Mouse (Mus musculus) thymus, adult 18-20 months (tissue): ENCODE measurements around the gene Dlx4.

Experiments
- DNase-seq, 2 experiments: peaks; one replicate each; pipeline ENCODE4 v3.0.0; 2022; ENCODE audit warnings: mixed read lengths in 2 of 2

Gene Dlx4

DNA sequence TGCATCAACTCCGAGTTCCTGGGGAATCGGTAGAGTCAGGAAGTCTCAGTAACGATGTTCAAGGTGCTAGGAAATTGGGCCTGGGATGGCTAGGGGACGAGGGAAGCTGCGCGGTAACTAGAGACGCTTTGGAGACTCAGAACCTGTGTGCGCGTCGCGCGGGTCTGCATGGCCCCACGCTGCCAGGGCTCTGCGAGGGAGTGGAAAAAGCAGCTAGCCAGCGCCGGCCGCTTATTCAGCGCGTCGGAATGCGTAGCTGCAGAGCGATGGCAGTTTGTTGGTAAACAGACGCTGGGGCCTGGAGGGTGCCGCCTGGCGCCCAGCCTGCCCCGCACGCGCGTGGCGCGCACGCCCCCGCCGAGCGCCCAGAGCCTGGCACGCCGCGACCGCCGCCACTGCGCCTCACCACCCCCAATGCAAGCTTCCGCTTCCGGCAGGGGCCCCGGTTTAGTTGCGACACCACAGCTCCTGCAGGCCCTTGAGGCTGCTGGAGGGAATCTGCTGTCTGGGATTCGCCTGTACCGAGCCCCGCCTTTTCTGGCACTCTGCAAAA lies at the start of gene Dlx4:
Dlx4 (minus strand) TSS at position 413 of the 553 bp plus-strand sequence.
- DNase-seq = peak; percentile 28 to 31

DNA sequence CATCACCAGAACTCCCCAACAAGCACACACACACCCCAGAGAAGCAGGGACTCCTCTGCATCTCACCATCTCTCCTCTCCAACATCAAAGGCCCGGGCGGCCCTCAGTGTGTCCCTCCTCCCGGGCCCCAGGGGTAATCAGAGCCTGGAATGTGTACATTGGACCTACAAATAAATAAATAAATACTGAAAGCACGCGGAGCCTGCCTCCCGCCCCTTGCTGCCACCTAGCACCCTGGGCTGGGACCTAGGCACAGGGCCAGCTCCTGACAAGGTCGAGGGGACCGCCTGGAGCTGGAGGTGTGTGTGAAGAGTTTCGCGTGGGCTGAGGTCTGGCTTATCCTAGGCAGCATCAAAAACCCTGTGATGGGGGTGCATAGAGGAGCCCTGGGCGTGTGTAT lies 43.8 kb upstream of the Dlx4 start:
- DNase-seq = no peak

DNA sequence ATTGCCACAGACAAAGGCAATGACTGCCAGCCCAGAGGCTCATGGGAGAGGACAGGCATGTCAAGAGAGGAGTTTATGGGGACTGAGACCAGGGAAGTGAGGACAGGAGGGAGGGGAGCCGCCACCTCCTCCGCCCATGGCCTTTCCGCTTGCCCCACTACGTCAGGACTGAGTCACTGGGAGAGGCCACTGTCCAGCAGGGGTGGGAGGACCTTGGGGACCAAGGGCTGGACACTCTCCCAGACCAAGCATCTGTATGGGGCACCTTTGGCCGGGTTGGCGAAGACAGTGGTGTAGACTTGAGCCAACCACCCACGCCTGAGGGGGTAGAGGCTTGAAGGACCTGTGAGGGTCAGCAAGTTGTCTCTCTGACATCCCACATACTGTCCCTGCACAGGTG lies 40.8 kb upstream of the Dlx4 start:
- no peak for DNase-seq

DNA sequence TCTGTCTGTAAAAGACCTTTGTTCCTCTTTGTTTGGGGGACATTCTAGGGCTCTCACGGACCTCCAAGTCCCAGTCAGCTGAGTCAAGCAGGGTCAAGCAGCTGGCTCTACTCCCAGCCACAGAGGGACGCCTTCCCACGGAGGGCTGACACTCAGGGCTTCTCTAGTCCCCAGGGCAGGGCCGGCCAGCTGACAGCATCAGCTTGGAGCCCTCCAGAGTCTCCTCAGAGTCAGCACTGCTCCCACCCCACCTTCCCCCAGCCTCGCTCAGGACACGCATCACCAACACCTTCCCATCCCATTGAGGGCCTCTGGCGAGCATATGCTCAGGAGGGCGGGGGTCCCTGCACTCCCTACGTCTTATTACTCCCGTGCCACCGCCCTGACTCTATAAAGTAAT lies 39.6 kb upstream of the Dlx4 start:
- DNase-seq = no peak

DNA sequence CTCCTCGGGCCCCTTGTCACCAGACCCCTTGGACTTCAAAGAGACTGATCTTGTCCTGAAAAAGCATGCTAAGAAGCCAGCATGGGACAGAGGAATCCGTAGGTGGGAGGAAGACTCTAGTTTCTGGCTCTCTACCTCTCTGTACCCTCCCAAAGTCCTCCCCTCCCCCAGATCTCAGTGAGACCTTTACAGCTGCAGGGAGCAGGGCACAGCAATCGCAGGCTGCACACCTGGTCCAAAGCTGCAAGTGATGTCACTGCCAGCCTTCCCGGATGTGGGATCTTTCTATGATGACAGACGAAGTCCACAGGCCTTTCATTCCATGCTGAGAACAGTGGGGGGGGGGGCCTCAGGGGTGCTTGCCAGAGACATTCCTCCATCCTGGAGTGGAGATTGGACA lies 38.5 kb upstream of the Dlx4 start:
- DNase-seq = peak; percentile 42 to 57

DNA sequence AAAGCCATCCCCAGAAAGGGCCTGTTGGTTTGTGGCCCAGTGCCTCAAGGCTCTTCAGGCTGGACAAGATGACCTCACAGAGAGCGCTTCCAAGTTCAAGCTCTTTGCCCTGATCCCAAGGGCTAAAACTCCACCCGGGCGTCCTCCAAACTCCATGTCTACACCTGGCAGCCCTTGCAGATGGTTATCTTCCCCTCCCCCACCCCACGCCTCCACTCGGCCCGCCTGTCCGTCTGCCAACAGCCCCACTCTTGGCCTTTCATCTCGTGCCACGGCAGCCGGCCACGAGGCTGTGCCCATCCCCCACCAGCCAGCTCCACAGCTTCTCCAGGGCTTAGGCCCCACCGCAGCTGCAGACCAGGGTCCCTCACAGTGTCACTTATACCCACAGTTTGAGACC lies 33.2 kb upstream of the Dlx4 start:
- DNase-seq = no peak

DNA sequence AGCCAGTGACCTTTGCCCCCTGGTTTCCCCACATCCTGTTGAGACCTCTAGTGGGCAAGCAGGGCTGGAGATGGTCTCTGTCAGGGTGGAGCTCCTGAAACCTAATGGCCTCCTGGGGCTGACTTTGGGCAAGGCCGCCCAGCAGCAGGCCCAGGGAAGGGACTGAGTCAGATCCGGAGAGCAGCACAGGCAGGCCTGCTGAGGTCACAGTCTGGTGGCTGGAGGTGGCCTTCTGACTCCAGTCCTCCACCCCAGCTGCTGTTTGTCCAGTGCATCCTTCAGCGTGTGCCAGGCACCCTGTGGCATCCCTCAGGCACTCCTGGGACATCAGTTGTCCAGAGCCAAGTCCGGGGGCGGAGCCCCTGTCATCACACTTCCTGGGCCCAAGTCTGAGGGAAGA lies 19.8 kb upstream of the Dlx4 start:
- DNase-seq = no peak

DNA sequence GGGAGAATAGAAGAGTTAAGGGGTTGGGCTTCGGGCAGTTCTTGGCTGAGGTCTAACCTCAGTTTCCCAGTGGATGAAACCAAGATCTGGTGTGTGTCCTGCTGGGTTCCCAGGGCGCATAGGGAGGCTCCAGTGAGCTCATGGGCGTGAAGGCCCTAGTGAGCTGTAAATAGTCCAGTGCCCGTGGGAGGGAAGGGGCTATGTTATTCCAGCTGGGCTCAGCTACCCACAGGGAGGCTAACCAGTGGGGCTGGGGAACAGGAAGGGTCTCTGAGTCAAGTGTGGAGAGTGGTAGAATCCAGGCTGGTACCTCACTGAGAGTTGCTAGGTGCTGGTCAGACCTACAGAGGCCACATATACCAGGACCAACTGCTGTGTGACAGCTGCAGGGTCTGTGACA lies 15.6 kb upstream of the Dlx4 start:
- no peak for DNase-seq

DNA sequence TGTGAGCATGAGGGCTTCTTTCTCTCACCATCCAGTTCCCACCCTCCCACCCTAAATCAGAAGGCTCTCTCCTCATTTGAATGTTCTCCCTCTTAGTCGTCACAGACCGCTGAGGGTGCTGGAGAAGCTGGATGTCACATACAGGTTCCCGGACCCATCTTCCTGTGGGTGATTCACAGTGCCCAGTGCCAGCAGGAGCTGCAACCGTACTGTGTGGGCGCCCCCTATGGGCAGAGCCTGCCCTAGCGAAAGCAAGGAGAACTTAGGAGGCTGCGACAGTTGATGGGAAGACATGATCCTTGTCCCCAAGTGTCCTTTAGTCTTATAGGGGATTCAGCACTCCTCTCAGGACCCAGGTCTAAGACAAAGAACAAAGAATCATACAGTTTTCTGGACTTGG lies 14.6 kb upstream of the Dlx4 start:
- no peak for DNase-seq

DNA sequence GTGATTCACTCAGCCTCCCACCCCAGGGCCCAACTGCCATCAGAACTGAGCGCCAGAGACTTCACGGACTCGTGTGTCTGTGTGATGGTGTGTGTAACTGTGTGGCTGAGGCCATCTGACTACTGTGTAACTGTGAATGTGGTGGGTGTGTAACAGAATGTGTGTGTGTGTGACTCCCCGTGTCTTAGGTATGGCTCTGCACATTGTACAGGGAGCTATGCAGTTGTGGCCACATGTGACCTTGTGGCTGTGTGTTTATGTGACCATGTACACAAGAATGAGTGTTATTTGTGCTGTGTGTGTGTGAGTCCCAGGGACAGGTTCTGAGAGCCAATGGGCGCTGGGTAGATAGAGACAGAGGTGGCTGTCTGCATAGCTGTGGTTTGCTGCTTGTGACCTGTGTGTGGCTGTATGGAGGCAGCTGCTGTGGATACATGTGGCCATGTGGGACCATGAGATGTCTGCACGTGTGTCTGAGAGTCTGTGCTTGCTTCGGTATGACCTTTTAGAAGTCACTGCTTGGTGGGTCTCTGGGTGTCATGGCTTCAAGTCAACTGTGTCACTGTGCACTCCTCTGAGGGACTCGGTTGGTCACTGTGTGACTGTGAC lies 13.8 kb upstream of the Dlx4 start:
- no peak for DNase-seq

DNA sequence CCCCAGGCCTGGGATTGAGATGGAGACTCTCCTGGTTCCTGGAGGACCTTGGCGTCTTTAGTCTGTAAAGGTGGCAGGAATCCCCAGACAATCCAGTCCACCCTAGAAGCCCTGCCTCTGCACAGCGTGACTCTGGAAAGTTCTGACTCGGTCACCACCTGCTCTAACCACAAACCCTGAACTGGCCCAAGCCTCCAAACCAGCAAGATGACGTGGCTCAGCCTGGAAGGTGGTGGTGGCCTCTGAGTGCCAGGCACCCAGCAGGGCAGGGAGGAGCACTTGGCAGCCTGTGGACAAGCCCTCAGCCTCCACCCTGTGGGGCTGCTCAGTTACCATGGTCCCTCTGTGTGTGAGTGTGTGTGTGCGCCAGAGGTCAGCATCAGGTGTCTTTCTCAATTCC lies 11.8 kb upstream of the Dlx4 start:
- no peak for DNase-seq

DNA sequence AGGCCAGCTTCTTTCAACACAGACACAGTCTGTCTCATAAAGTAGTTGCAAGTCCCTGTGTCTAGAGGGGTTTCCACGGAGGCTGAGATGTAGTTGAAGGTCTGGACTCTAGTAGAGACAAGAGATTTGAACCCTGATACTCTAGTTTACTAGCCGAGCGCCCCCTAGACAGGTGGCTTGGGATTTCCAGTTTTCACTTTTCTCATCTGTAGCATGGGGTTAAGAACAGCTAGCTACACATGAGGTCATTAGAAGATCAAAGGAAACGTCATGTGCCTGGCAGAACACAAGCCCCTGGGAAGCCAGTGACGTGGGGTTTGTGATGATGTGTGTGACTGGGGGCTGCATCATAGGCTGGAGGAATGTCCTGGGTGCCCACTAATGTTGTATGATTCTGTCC lies 11.3 kb upstream of the Dlx4 start:
- DNase-seq = no peak

DNA sequence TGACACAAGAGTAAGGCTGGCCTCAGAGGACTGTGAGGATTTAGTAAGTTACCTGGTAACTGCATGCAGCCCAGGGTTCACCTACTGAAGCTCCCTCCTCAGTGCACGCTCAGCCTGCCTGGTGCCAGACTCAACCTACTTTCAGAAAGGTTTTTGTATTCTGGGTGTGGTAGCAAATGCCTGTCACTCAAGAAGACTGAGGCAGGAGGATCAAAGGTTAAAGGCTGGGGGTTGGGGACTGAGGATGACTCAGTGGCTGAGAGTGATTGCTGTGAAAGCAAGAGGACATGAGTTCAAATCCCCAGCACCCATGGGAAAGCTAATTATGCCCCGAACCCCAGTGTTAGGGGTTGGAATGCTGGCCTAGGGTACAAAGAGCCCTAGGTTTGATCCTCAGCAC lies 9.4 kb upstream of the Dlx4 start:
- DNase-seq = no peak

DNA sequence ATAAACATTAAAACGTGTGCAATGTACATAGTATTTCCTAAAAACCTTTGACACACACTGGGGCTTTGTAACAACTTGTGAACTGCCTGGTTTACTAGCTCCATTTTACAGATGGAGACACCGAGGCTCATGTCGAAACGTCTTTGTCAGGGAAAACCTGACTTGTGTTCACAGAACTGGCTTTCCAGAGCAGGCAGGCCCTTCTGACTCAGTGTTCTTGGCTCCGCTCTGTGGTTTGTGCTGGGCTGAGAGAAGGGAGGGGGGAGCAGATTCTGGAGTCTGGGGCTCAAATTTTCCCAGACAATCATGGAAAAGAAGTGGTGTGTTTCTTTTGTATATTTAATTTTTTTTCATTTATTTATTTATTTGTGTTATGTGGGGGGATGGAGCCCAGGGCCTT lies 7.6 kb upstream of the Dlx4 start:
- DNase-seq = no peak

DNA sequence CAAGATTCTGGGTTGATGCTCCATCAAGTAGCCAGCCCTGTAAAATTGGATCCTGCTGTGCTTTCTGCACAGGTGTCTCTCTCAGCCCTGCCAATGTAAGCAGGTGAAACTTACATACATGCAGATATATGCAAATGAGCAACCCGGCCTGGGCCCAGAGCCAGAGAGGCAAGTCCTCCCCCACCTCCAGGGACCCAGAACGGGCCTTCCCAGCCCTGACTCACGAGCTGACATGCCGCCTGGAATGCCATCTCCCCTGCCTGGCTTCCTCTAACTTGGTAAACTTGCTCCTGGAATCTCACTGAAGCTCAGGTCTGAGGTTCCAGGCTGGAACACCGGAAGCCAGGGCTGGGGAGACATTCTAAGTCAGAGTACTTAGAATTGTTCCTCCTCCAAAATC lies 7.1 kb upstream of the Dlx4 start:
- DNase-seq = no peak

DNA sequence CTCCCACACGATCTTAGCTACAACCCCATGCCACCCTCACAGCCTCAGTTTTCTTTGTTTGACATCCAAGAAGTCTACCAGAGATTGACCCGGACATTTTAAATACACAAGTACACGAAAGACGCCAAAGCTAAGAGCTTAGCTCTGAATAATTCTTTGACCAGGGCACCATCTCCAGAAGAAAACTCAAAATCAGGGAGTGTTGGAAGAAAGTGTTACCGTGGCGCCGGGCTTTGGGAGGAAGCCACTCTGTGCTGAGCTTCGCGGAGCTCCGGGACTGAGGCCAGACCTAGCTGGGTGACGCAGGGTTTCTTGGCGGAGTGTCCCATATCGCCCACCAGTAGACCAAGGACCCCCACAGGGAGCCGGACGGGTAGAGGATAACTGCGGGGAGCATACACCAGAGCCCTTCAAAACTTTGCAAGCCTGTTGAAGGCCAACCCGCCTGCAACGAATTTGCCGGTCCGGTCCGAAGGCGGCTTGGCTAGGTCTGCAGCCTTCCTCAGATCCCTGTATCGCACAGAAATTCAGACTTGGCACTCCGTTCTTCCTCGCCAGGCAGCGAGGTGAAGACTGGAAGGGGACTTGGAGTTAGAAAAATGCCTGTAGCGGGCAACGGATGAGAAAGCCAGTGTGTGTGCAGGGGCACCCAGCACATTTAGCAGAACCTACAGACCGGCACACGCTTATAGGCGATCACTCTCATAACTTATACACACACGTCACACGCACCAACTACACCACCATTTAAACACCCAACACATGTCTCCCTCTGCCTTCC lies 4.4 kb upstream of the Dlx4 start:
- DNase-seq = no peak

DNA sequence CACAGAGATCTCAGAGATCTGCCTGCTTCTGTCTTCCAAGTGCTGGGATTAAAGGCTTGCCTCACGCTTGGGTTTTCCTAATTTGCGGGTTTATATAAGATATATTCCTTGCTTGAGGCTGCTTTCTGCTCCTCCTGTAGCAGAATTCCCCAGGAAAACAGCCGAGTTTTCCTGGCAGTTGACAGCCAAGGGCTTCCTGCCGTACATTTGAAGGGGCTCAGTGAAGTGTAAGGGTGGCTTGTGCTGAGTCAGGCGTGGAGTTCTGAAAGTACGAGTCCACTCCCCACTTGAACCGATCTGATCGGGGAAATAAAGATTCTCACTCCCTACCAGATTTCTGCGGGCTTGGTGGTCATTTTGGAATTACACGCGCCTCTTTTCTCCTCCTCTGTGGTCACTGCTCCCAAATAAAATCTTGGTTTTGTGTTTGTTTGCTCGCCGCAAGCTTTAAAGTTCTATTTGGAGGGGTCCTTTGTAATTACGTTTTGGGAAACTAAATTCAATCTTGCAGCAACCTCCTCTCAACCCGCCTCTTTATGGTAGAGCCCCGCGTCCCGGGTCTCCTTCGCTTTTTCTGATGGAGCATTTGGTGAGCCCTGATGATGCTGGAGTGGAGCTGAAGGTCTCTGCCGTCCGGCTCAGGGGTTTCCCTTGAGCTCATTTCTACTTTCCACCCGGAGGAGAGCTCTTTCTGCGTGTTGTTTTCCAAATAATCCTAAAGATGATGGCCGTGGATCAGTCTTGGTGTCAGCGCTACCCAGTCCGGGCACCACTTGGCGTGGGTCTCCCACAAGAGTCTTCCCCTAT lies 3.6 kb upstream of the Dlx4 start:
- DNase-seq = no peak

DNA sequence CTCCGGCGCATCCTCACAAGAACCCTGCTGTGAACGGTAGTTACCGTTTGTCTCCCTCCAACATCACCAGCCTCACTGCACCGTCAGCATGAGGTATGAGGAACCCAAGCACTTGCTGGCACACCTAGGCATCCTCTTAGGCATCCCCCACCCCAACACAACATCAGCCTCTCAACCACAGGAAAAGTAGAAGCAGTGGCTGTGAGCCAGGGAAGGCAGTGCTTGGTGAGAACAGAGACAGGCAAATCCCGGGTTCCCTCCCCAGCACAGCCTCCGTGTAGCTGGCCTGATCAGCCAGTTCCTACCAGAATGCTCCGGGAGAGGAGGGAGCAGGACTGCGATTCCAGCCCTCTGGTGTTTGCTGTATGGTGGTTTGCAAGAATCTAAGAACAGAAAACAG lies 2.7 kb upstream of the Dlx4 start:
- DNase-seq = no peak

DNA sequence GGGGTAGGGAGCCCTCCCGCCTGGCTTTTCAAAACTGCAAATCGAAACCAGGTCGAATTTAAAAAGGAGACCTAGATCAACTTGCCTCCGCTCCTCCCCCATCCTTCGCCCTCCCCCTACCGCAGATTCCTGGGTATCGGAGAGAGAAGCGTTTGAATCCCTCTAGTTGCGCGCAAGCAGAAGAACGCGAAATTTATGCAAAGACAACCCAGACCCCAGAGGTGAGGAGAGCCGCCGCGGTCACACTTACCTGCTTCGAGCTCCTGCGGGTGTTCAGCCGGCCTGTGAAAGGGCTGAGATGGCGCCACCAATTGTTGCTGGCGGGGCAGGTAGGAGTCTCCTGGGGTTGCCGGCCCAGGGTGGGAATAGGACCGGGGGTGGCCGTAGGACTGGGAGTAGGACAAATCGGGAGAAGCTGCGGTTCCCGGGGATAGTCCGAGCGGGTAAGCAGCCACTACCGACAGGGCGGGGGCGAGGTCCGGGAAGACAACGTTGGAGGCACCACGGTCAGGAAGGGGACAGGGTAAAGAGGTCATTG lies 1.0 kb downstream of the Dlx4 start:
- no peak for DNase-seq

DNA sequence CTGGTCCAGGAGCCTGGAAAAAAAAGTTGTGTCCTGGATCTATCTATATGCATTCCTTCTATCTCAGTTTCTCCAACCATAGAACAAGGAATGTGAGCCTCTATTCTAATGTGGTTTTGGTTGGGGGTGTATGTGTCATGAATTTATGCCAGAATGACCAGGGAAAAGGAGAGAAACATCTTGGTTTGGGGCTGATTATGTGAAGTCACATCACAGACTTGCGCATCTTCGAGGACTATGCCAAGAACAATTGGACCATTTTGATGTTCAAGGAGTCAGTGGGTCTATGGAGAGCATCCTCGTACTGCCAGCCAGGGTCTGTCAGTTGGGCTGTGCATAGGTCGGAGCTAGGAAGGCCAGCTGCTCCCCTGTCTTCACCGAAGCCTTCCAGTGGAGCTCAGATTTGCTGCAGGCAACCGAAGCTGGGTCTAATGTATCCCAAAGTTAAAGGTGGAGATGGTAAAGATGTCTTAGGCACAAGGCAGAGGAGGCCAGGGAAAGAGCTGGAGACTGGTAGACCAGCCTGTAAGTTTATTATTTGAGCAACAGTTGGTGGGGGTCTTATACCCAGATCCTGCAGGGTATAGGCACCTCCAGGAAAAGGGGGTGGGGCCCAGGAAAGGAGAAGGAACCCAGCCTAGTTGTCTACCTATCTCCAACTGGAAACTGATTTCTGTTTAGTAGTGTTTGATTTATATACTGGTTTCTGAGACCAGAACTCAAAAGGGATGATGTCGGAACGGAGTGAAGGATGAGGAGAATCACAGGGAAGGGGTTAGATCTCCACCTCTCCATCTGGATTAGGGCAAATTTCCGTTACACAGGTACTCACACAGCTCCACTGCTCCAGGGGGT lies 1.7 kb downstream of the Dlx4 start:
- no peak for DNase-seq

DNA sequence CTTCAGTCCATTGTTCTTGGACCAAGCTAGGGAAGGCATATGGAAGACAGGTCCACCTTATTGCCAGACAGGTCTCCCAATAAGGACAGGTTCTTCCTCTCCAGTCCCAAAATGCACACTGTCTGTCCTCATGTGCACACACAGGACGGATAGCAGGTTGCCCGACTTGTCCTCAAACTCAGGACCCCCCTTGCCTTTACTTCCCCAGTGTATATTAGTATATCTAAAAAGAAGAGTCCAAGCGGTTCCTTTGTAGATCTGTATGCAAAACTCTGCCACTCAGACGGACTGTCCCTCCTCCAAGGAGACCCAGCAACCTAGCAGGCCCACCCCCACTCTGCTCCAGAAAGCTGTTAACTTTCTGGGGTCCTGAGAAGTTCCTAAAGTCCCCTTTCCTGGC lies 2.4 kb downstream of the Dlx4 start:
- no peak for DNase-seq

DNA sequence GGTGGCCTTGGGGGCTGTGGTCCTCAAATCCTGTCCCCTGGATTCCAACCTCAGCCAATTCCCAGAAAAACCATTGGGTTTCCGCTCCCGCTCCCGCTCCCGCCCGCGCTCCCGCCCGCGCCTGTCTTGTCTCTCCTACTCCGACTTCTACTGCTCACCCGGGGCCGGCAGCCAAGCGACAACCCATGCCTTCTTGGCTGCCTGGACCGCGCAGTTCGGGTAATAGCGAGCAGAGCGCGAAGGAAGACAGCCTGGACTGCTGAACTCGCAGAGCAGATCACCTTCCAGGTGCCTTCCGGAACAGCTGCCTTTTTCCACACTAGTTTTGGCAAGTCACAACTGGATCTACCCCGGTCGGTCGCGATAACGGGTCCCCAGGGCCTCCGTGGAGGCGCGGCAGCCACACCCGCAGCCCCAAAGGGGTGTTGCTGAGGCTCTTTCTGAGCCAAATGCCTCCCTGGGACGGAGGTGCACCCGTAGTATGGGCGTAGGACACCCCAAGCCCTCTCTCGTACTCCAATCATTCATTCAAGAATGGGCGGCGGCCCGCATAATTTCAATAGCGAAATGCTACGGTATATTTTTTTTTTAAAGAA lies 3.0 kb downstream of the Dlx4 start:
- DNase-seq = no peak
